8 mouse cellular contexts compared by ENCODE assay signal in genomic region chr19:44835931-44836861, GRCm38 (mm10).
DNase-seq lines count a peak whose midpoint lies in the region; ATAC-seq lines count a peak whose summit lies in the region.

No protein-coding gene starts in this region.

- ATAC-seq in kidney, embryonic 15.5 days (replicated peaks; ENCODE audit: low FRiP score): 0 out of 2 replicates have a peak, but pooled peaks have one; percentile 15
- ATAC-seq in heart, embryonic 12.5 days (ENCODE audit: insufficient number of reproducible peaks, low FRiP score): 0 out of 2 replicates have a peak, but pooled peaks have one; percentile 51
- ATAC-seq in liver, embryonic 12.5 days: no peak

- H3K4me3 ChIP-seq in kidney, embryonic 15.5 days (replicated peaks): peak overlapping the region; percentile 40
- peak overlapping the region; percentile 58 for H3K4me3 ChIP-seq in heart, embryonic 12.5 days
- peak overlapping the region; percentile 44 for H3K4me3 ChIP-seq in liver, embryonic 12.5 days

- peak overlapping the region; percentile 72 for H3K4me2 ChIP-seq in kidney, embryonic 15.5 days
- H3K4me2 ChIP-seq in heart, embryonic 12.5 days: peak overlapping the region; percentile 93
- peak overlapping the region; percentile 67 for H3K4me2 ChIP-seq in liver, embryonic 12.5 days

- 1% methylated on average over 69 of the region's 71 CpGs for WGBS in kidney, embryonic 15.5 days
- WGBS in heart, embryonic 12.5 days: under 1% methylated on average over 68 of the region's 71 CpGs
- WGBS in liver, embryonic 12.5 days (ENCODE audit: insufficient replicate concordance): 1% methylated on average over 71 of the region's 71 CpGs

- peaks cover 70% of the 10 kb centered on the region for H3K4me1 ChIP-seq in kidney, embryonic 15.5 days
- H3K4me1 ChIP-seq in heart, embryonic 12.5 days (replicated peaks): peaks cover 26% of the 10 kb centered on the region
- H3K4me1 ChIP-seq in liver, embryonic 12.5 days: peaks cover 9% of the 10 kb centered on the region; the same call in 1 of the 2 replicates

- H3K9me3 ChIP-seq in kidney, embryonic 15.5 days (replicated peaks): no peaks in the 10 kb centered on the region
- H3K9me3 ChIP-seq in heart, embryonic 12.5 days (replicated peaks): no peaks in the 10 kb centered on the region
- no peaks in the 10 kb centered on the region for H3K9me3 ChIP-seq in liver, embryonic 12.5 days (replicated peaks)

- H3K27ac ChIP-seq in kidney, embryonic 15.5 days: peak overlapping the region; percentile 90; the same call in 1 of the 2 replicates
- H3K27ac ChIP-seq in heart, embryonic 12.5 days (ENCODE audit: poor library complexity, severe bottlenecking): no peak overlapping the region
- no peak overlapping the region for H3K27ac ChIP-seq in liver, embryonic 12.5 days

- peaks cover 77% of the 10 kb centered on the region for H3K27me3 ChIP-seq in kidney, embryonic 15.5 days
- peaks cover 88% of the 10 kb centered on the region for H3K27me3 ChIP-seq in heart, embryonic 12.5 days (replicated peaks)
- peaks cover 91% of the 10 kb centered on the region for H3K27me3 ChIP-seq in liver, embryonic 12.5 days (replicated peaks)
- H3K27me3 ChIP-seq in splenic B cell, adult 2 months (ENCODE audit: control insufficient read depth, insufficient read depth, low read length, poor library complexity, severe bottlenecking): no peaks in the 10 kb centered on the region; the same call in none of the 2 replicates

- H3K36me3 ChIP-seq in kidney, embryonic 15.5 days: peaks cover 5% of the 10 kb centered on the region
- H3K36me3 ChIP-seq in heart, embryonic 12.5 days: no peaks in the 10 kb centered on the region
- no peaks in the 10 kb centered on the region for H3K36me3 ChIP-seq in liver, embryonic 12.5 days
- H3K36me3 ChIP-seq in splenic B cell, adult 2 months (ENCODE audit: control insufficient read depth, insufficient read depth, low read length, poor library complexity, severe bottlenecking): no peaks in the 10 kb centered on the region

- peak overlapping the region; percentile 6; the same call in 1 of the 2 replicates for H3K9ac ChIP-seq in kidney, embryonic 15.5 days
- peak overlapping the region; percentile 44 for H3K9ac ChIP-seq in heart, embryonic 12.5 days
- no peak overlapping the region for H3K9ac ChIP-seq in liver, embryonic 12.5 days

- no peak for DNase-seq in kidney, postnatal 36 days
- peak; percentile 19 for DNase-seq in c-Kit-positive CD71-negative TER-119-negative erythroid progenitor cells, embryonic 14.5 days (ENCODE audit: low read depth)
- DNase-seq in splenic B cell, adult 2 months (ENCODE audit: low read depth, low spot score): peak; percentile 11
- no peak for DNase-seq in spleen, adult 18-20 months
- no peak for DNase-seq in frontal cortex, postnatal 14 days (ENCODE audit: low spot score in 2 of 2)

Comparison
In these comparisons a context has a peak if more than half of its experiments do, and no peak if none do; other contexts are left out.
1. DNase-seq: peak in c-Kit-positive CD71-negative TER-119-negative erythroid progenitor cells, embryonic 14.5 days (single experiment) and splenic B cell, adult 2 months (single experiment); none in kidney, postnatal 36 days (0 of 2), spleen, adult 18-20 months (0 of 2) and frontal cortex, postnatal 14 days (0 of 2).
2. Peak in every context shown above with its lines, with median percentiles within 50 percentile points of each other: H3K4me2 ChIP-seq and H3K4me3 ChIP-seq.